Mouse (Mus musculus) hindbrain, embryonic 15.5 days (tissue): ENCODE measurements at regions not wholly inside any gene's neighbourhood (a gene's known extent, or its start where the extent isn't known, plus 50 kb on each side); places are given as distances from the start of the nearest gene placed in this dataset.
A peak's percentile ranks its signal among the peaks of the same experiment; 100 is the strongest.

Experiments used
- ATAC-seq: fragments of 200-750 bp; cut with Nextera tagmentation; 2 replicates; pipeline ENCODE4 v1.8.0; 2017; ENCODE audit warnings: low read depth, moderate number of reproducible peaks, moderate TSS enrichment; ENCODE audit not compliant: low FRiP score
- H3K27ac ChIP-seq: fragments of 300-500 bp; sonication (generic); replicated peaks from 2 replicates; pipeline ENCODE4 v1.5.1; 2015; ENCODE audit warnings: mild to moderate bottlenecking, inconsistent platforms
- H3K27me3 ChIP-seq: fragments of 300-500 bp; sonication (generic); 2 replicates; pipeline ENCODE4 v1.6.1; 2015; ENCODE audit warnings: control low read depth, inconsistent platforms
- H3K36me3 ChIP-seq: fragments of 300-500 bp; sonication (generic); 2 replicates; pipeline ENCODE4 v1.6.1; 2015; ENCODE audit warnings: control low read depth, inconsistent platforms
- H3K4me1 ChIP-seq: fragments of 300-500 bp; sonication (generic); replicated peaks from 2 replicates; pipeline ENCODE4 v1.6.1; 2015; ENCODE audit warnings: control low read depth, inconsistent platforms
- H3K4me2 ChIP-seq: fragments of 300-500 bp; sonication (generic); 2 replicates; pipeline ENCODE4 v1.6.1; 2015; ENCODE audit warnings: moderate library complexity, mild to moderate bottlenecking, inconsistent platforms
- H3K4me3 ChIP-seq: fragments of 300-500 bp; sonication (generic); 2 replicates; pipeline ENCODE4 v1.5.1; 2015; ENCODE audit warnings: mild to moderate bottlenecking, inconsistent platforms
- H3K9ac ChIP-seq: fragments of 300-500 bp; sonication (generic); 2 replicates; pipeline ENCODE4 v1.6.1; 2015; ENCODE audit warnings: inconsistent platforms
- H3K9me3 ChIP-seq: fragments of 300-500 bp; sonication (generic); 2 replicates; pipeline ENCODE4 v1.6.1; 2016; ENCODE audit warnings: control low read depth, inconsistent platforms
- WGBS: fragments of 180-500 bp; shearing (Covaris S2); methylation state at CpG from one replicate; pipeline ENCODE4 v1.1.7; 2015; 5-methylcytosine and 5-hydroxymethylcytosine counted together

DNA sequence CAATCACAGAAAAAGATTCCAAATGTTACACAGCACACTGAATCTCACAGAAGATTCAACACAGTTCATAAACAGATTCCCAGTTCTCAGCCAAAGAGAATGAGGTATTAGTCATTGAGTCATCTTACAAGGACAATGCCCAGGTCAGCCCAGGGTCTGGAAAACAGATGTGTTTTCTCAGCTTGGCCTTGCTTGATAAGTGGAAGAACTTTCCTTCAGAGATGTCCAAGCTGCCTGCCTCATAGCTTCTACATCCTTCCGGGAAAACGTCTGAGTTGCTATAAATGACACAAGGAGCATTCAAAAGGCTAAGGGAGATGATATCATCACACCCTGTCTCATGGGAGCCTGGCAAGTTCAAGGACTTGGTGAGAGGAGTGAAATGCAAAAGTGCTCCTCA, 139.9 kb upstream of the Pdzrn3 start:
- no peak for ATAC-seq
- 81% methylated on average over 2 of the region's 2 CpGs for WGBS
- Histone ChIP-seq H3K36me3 (no peaks in the 10 kb centered on the region), H3K9ac (no peak overlapping the region), H3K27me3 (no peaks in the 10 kb centered on the region), H3K4me1 (no peaks in the 10 kb centered on the region), H3K27ac (no peak overlapping the region), H3K4me3 (no peak overlapping the region), H3K4me2 (no peak overlapping the region), H3K9me3 (no peaks in the 10 kb centered on the region)

DNA sequence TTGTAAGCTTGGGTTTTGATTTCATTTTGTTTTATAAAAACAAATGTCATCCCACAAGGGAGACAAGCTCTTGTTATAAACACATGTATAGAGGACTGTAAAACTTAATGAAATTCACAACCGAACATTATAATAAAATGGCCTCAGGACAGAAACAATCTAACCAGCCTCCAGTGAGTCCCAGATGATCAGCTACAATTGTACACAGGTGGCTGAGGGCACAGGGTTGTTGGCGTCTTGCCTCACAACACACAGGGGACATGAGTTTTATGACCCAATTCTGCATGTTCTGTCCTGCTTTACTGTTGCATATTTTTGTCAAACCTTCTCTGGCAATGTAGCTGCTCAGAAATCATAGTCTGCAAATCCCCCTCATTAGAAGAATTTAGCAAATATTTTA, 136.0 kb upstream of the Pdzrn3 start:
- Histone ChIP-seq H3K4me2 (no peak overlapping the region), H3K27me3 (no peaks in the 10 kb centered on the region), H3K27ac (no peak overlapping the region), H3K9me3 (no peaks in the 10 kb centered on the region), H3K36me3 (no peaks in the 10 kb centered on the region), H3K9ac (no peak overlapping the region), H3K4me3 (no peak overlapping the region), H3K4me1 (no peaks in the 10 kb centered on the region)
- no peak for ATAC-seq
- 55% methylated on average over 2 of the region's 2 CpGs for WGBS

GRCm38 (mm10) chr6:101502149-101502548, 124.5 kb upstream of the Pdzrn3 start:
- 43% methylated on average over 5 of the region's 5 CpGs for WGBS
- Histone ChIP-seq H3K4me2 (no peak overlapping the region), H3K27ac (no peak overlapping the region), H3K9ac (no peak overlapping the region), H3K4me1 (0 out of 2 replicates have a peak, but pooled peaks cover 4% of the 10 kb centered on the region), H3K4me3 (no peak overlapping the region), H3K9me3 (no peaks in the 10 kb centered on the region), H3K27me3 (no peaks in the 10 kb centered on the region), H3K36me3 (no peaks in the 10 kb centered on the region)
- no peak for ATAC-seq

DNA sequence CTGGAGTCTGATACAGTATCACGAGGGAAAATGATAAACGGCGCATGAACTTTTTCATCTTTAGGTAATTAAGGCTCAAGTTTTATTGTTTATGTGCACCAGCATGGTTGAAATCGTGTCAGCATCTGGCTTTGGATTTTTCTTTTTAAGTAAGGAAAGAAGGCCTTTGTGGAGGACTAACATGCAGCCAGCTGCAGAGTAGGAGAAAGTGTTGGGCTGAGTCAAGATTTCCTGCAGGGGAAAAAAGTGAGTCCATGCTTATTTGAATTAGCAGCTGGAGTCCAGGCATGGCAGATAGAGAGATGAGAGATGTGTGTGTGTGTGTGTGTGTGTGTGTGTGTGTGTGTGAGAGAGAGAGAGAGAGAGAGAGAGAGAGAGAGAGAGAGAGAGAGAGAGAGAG, 124.0 kb upstream of the Pdzrn3 start:
- Histone ChIP-seq H3K9ac (no peak overlapping the region), H3K27ac (no peak overlapping the region), H3K4me3 (no peak overlapping the region), H3K36me3 (no peaks in the 10 kb centered on the region), H3K4me2 (no peak overlapping the region), H3K9me3 (no peaks in the 10 kb centered on the region), H3K4me1 (0 out of 2 replicates have a peak, but pooled peaks cover 4% of the 10 kb centered on the region), H3K27me3 (no peaks in the 10 kb centered on the region)
- WGBS = 77% methylated on average over 4 of the region's 4 CpGs
- ATAC-seq = no peak

DNA sequence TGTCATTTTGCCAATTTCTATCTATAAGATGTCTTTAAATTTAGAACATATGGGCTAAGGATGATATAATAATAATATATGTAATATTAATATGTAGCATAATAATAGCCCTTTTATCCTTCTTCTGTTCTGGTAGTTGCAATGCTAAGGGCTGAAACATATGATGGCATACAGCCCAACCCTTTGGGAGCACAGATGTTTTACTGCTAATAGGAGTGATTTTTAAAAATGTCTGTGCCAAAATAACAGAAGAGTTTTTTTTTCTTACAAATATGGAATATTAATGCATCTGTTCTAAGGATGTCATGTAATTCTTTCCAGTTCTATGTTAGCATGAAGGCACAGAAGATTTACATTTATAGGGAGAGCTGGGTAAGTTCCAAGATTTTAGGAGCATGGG, 122.5 kb upstream of the Pdzrn3 start:
- Histone ChIP-seq H3K4me1 (0 out of 2 replicates have a peak, but pooled peaks cover 4% of the 10 kb centered on the region), H3K4me2 (no peak overlapping the region), H3K4me3 (no peak overlapping the region), H3K27ac (no peak overlapping the region), H3K9ac (no peak overlapping the region), H3K9me3 (no peaks in the 10 kb centered on the region), H3K27me3 (no peaks in the 10 kb centered on the region), H3K36me3 (no peaks in the 10 kb centered on the region)
- no peak for ATAC-seq

GRCm38 (mm10) chr6:101488466-101488865, 110.8 kb upstream of the Pdzrn3 start:
- no peak overlapping the region for H3K9ac ChIP-seq
- H3K4me1 ChIP-seq = peaks cover 3% of the 10 kb centered on the region; the same call in 1 of the 2 replicates

GRCm38 (mm10) chr6:101484526-101485287, 107.0 kb upstream of the Pdzrn3 start:
- 60% methylated on average over 12 of the region's 12 CpGs for WGBS
- Histone ChIP-seq H3K27ac (no peak overlapping the region), H3K9ac (no peak overlapping the region), H3K36me3 (no peaks in the 10 kb centered on the region), H3K9me3 (no peaks in the 10 kb centered on the region), H3K4me1 (peaks cover 8% of the 10 kb centered on the region; the same call in 1 of the 2 replicates), H3K27me3 (no peaks in the 10 kb centered on the region), H3K4me3 (no peak overlapping the region), H3K4me2 (no peak overlapping the region)
- ATAC-seq = no peak

More at GRCm38 (mm10) chr6:101488466-101488865, 110.8 kb upstream of the Pdzrn3 start:
- no peaks in the 10 kb centered on the region for H3K36me3 ChIP-seq
- no peak overlapping the region for H3K4me2 ChIP-seq
- no peak overlapping the region for H3K4me3 ChIP-seq
- no peak for ATAC-seq
- no peak overlapping the region for H3K27ac ChIP-seq
- no peaks in the 10 kb centered on the region for H3K9me3 ChIP-seq
- H3K27me3 ChIP-seq = no peaks in the 10 kb centered on the region
- 67% methylated on average over 2 of the region's 2 CpGs for WGBS

- 0 out of 2 replicates have a peak overlapping the region, but pooled peaks have one; percentile 9 for H3K27ac ChIP-seq
- 48% methylated on average over 9 of the region's 9 CpGs for WGBS
- H3K9ac ChIP-seq = no peak overlapping the region
- H3K27me3 ChIP-seq = no peaks in the 10 kb centered on the region
- ATAC-seq = peak; percentile 65; the same call in 1 of the 2 replicates
- peaks cover 8% of the 10 kb centered on the region; the same call in 1 of the 2 replicates for H3K4me1 ChIP-seq
- H3K4me2 ChIP-seq = no peak overlapping the region
- no peaks in the 10 kb centered on the region for H3K9me3 ChIP-seq
- H3K4me3 ChIP-seq = no peak overlapping the region
- H3K36me3 ChIP-seq = no peaks in the 10 kb centered on the region
These were observed 105.2 kb upstream of the Pdzrn3 start for GRCm38 (mm10) chr6:101482635-101483465.

GRCm38 (mm10) chr6:101473956-101474355, 96.3 kb upstream of the Pdzrn3 start:
- Histone ChIP-seq H3K4me2 (no peak overlapping the region), H3K9ac (no peak overlapping the region), H3K4me1 (no peaks in the 10 kb centered on the region), H3K36me3 (no peaks in the 10 kb centered on the region), H3K27me3 (no peaks in the 10 kb centered on the region), H3K9me3 (no peaks in the 10 kb centered on the region), H3K4me3 (no peak overlapping the region), H3K27ac (no peak overlapping the region)
- ATAC-seq = no peak
- 89% methylated on average over 1 of the region's 1 CpGs for WGBS

- H3K9ac ChIP-seq = no peak overlapping the region
- no peaks in the 10 kb centered on the region for H3K36me3 ChIP-seq
- no peaks in the 10 kb centered on the region for H3K27me3 ChIP-seq
- H3K4me2 ChIP-seq = no peak overlapping the region
- H3K9me3 ChIP-seq = no peaks in the 10 kb centered on the region
- 28% methylated on average over 5 of the region's 5 CpGs for WGBS
- no peak overlapping the region for H3K4me3 ChIP-seq
- ATAC-seq = peak; percentile 96
- H3K4me1 ChIP-seq = no peaks in the 10 kb centered on the region
- no peak overlapping the region for H3K27ac ChIP-seq
These were observed 95.7 kb upstream of the Pdzrn3 start for GRCm38 (mm10) chr6:101473257-101473925.

- H3K9me3 ChIP-seq = no peaks in the 10 kb centered on the region
- no peak overlapping the region for H3K4me2 ChIP-seq
- WGBS = 90% methylated on average over 1 of the region's 1 CpGs
- no peaks in the 10 kb centered on the region for H3K36me3 ChIP-seq
- H3K4me1 ChIP-seq = no peaks in the 10 kb centered on the region
- H3K27ac ChIP-seq = no peak overlapping the region
- no peak overlapping the region for H3K4me3 ChIP-seq
- no peaks in the 10 kb centered on the region for H3K27me3 ChIP-seq
- no peak overlapping the region for H3K9ac ChIP-seq
- no peak for ATAC-seq
These were observed 87.2 kb upstream of the Pdzrn3 start for GRCm38 (mm10) chr6:101464910-101465309.

- 53% methylated on average over 3 of the region's 3 CpGs for WGBS
These were observed 86.2 kb upstream of the Pdzrn3 start for GRCm38 (mm10) chr6:101463812-101464320.

More at GRCm38 (mm10) chr6:101463812-101464320, 86.2 kb upstream of the Pdzrn3 start:
- Histone ChIP-seq H3K4me3 (no peak overlapping the region), H3K27ac (no peak overlapping the region), H3K27me3 (no peaks in the 10 kb centered on the region), H3K4me1 (no peaks in the 10 kb centered on the region), H3K9ac (no peak overlapping the region), H3K36me3 (no peaks in the 10 kb centered on the region), H3K4me2 (no peak overlapping the region), H3K9me3 (no peaks in the 10 kb centered on the region)
- ATAC-seq = no peak
